Mouse (Mus musculus): Measurements from ENCODE around the gene Pax6. TPM values are rescaled to one million over a fixed set of nuclear protein-coding genes. Genes with fewer than 3 reads are reported as not detected.

Pax6 gene
- 0.05 and 0.08 TPM in 2 replicates for polyA plus RNA-seq (2015; fragmentation: Nextera tagmentation; extraction: Ambion mirVana)

GRCm38 (mm10) chr2:105668271-105669270, at the start of gene Pax6:
Gene Pax6, plus strand, starts transcription at chr2:105668900.

Other genes starting within 250 kb of the Pax6 start
- 16.0 and 18.1 TPM in 2 replicates for gene Elp4, start 235.7 kb downstream of the Pax6 start, polyA plus RNA-seq (2015; fragmentation: Nextera tagmentation; extraction: Ambion mirVana)
- gene Immp1l, start 235.7 kb downstream of the Pax6 start, polyA plus RNA-seq (2015; fragmentation: Nextera tagmentation; extraction: Ambion mirVana) = 76.1 and 79.1 TPM in 2 replicates